Mouse (Mus musculus): ENCODE measurements around the gene Rabgap1l.
A peak's percentile ranks its signal among the peaks of the same experiment; 100 is the strongest.

Gene Rabgap1l

DNA sequence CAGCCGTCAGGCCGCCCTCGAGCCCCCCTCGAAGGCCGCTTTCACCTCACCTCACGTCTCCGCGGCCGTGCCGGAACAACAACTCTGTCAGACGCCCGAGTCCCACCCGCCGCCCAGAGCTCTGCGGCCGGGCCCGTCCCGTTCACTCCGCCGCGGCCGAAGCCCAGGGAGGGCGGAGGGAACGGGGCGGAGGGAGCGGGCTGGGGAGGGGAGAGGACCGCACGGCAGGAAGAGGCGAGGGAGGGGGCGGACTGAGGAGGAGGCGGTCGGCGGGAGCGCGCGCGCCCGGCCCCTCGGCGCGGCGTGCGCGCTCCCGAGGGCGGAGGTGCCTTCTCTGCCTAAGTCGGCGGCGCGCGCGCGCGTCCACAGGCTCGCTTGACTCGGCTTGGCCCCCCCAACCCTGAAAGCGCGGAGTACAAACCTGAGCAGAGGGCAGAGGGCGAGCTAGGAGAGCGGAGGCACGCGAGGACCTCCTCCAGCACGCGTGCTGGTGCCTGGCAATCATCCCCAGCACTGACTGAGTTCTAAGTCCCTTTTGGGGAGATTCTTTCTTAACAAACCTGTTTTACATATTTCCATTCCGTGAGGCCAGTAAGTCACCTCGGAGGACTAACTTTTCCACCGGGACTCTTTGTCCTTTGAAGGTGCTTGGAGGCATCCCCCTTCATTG, at the start of gene Rabgap1l:
Gene Rabgap1l, minus strand, starts transcription at position 526 of the 670 bp plus-strand sequence.
- DNase-seq (ENCODE audit: low read depth, low spot score), result peak; percentile 95

DNA sequence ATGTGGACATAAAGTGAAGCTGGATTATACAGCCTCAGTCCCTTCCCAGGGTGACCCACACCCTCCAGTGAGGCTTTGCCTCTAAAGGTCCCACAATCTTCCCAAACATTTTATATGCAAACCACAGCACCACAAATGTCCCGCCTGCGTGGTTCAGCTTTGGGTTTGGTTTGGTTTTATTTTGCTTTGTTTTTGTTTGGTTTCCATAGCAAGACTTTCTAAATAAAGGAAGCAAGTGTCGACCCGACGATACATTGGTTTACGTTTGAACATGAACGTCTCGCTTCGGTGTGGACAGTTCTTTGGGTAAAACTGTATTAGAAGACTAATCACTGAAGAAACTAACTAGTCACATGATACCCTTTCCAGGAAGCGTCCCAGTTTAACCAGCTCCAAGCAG, 49.6 kb upstream of the Rabgap1l start:
- no peak for DNase-seq (ENCODE audit: low read depth, low spot score)

DNA sequence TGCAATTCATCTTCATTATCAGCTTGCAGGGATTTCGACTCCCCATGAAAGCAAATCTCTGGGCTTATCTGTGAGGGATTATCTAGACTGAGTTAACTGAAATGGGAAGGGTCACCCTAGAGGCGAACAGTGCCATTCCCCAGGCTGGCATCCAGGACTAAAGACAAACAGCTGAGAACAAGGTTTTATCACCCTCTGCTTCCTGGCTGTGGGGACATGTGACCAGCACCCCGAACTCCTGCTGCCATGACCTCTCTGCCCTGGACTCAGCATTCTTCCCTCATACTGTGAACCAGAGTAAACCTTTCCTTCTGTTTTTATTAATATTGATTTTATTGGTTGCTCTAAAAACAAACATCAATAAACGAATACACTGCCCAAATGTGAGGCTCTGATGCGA, 47.6 kb upstream of the Rabgap1l start:
- no peak for DNase-seq (ENCODE audit: low read depth, low spot score)

DNA sequence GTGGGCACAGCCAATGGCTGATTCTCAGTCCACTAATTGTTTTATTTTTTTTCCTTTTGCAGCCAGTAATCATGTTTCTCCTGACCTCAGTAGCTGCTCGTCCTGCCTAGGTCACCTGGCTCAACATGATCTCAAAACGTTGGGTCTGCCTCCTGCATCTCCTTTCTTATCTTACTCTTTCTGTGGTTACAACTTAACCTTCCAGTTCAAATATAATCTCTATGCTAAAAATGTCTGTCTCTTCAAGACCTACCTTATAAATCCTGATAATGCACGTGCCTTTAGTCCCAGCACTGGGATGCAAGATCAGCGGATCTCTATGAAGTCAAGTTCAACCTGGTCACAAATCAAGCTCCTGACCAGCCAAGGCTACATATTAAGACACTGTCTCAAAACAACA, 46.1 kb upstream of the Rabgap1l start:
- no peak for DNase-seq (ENCODE audit: low read depth, low spot score)

GRCm38 (mm10) chr1:160834446-160834845, 41.4 kb upstream of the Rabgap1l start:
- no peak for DNase-seq (ENCODE audit: low read depth, low spot score)

GRCm38 (mm10) chr1:160832267-160833021, 39.4 kb upstream of the Rabgap1l start:
- no peak for DNase-seq (ENCODE audit: low read depth, low spot score)

GRCm38 (mm10) chr1:160830608-160831498, 37.8 kb upstream of the Rabgap1l start:
- no peak for DNase-seq (ENCODE audit: low read depth, low spot score)

DNA sequence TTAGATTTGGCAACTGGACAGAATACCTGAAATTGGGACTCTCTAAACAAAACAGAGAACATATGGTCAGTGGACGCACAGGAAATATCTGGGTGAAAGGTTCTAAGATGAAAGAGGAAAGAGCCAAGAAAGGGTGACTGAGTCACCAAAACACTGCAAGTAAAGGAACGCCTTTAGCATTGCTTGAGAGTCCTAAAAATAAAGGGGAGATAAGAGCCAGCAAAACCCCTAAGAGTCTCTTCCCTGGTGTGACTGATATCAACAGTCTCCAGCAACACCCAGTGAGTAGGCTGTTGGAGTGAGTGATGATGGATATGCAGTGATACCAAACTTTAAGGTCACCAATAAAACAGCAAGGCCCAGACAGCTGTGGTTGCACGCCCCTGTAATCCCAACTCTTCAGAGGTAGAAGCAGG, 32.4 kb upstream of the Rabgap1l start:
- DNase-seq (ENCODE audit: low read depth, low spot score), result no peak

DNA sequence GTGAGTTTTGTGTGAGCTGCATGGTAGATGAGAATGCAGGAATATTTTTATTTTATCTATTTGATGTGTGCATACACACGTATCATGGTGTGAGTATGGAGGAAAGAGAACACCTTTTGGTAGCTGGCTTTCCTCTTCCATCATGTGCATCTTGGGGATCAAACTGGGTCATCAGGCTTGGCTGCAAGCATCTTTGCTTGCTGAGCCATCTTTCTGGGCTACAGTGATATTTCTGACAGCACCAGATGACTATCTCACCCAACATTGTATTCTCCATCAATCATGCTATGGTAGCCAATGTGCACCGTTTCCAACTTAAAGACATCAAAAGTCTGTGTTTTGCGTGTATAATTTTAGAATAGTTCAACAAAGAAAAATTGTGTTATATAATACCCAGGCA, 30.6 kb upstream of the Rabgap1l start:
- DNase-seq (ENCODE audit: low read depth, low spot score), result no peak

GRCm38 (mm10) chr1:160814198-160814597, 21.2 kb upstream of the Rabgap1l start:
- DNase-seq (ENCODE audit: low read depth, low spot score), result no peak

DNA sequence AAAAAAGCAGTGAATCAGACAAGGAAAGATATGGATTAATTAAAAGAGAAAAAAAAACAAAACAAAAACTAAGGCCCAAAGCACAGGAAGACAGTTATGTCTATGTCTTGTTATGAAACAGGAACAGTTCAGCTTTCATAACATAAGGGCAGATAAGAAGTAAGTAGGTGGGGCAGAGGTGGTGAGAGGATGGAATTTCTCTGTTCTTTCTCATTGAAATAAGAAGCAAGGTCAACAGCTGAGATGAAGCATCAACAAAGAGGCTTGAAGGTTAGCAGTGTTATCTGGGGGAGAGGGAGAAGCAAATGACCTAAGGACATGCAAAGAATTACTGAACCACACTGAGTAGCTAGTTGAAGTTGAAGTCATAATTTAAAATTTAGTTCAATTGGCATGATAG, 19.4 kb upstream of the Rabgap1l start:
- peak; percentile 10 for DNase-seq (ENCODE audit: low read depth, low spot score)

GRCm38 (mm10) chr1:160811930-160812329, 18.9 kb upstream of the Rabgap1l start:
- DNase-seq (ENCODE audit: low read depth, low spot score), result no peak

DNA sequence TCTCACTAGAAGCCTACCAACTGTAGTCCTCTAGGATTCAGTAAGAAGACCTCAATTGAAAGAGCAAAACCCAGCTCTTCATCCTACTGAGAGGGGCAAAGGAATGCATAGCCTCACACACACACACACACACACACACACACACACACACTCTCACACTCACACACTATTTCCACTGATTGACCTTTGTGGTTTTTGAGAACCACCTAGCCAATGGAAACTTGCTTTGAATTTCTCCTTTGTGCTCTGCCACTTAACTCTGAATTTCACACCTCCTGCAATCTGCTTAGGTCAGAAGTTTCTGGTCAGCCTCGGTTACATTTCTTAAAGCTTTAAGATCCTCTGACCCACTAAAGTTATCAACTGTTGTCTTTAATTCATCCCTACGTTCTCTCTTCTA, 12.3 kb upstream of the Rabgap1l start:
- DNase-seq (ENCODE audit: low read depth, low spot score), result no peak

DNA sequence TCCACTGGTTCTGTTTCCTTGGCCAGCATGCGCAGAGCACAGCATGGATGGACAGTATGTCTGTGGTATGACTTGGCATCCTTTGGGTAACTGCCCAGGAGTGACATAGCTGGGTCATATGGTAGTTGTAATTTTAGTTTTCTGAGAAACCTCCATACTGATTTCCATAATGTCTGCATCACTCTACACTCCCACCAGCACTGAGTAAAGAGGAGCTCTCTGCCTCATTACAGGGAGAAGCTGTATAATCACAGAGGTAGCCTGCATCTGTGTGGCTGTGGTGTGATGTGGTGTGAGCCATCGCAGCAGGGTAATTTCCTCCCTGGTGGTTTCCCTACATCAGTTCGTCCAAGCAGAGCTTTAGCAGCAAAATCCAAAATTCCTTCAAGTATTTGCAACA, 7.0 kb upstream of the Rabgap1l start:
- no peak for DNase-seq (ENCODE audit: low read depth, low spot score)

DNA sequence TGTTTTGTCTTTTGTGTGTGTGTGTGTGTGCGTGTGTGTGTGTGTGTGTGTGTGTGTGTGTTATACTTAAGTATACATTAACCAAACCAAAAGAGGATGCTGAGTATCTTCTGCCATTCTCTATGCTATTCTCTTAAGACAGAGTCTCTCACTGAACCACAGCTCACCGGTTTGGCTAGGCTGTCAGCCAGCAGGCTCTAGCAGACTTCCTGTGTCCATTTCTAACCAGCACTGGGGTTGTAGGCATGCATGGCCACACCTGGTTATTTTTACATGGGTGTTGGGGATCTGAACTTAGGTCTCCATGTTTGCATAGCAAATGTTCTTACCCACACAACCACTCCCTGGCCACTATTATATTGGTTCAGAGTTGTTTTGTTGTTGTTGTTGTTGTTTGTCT, 2.0 kb upstream of the Rabgap1l start:
- no peak for DNase-seq (ENCODE audit: low read depth, low spot score)

DNA sequence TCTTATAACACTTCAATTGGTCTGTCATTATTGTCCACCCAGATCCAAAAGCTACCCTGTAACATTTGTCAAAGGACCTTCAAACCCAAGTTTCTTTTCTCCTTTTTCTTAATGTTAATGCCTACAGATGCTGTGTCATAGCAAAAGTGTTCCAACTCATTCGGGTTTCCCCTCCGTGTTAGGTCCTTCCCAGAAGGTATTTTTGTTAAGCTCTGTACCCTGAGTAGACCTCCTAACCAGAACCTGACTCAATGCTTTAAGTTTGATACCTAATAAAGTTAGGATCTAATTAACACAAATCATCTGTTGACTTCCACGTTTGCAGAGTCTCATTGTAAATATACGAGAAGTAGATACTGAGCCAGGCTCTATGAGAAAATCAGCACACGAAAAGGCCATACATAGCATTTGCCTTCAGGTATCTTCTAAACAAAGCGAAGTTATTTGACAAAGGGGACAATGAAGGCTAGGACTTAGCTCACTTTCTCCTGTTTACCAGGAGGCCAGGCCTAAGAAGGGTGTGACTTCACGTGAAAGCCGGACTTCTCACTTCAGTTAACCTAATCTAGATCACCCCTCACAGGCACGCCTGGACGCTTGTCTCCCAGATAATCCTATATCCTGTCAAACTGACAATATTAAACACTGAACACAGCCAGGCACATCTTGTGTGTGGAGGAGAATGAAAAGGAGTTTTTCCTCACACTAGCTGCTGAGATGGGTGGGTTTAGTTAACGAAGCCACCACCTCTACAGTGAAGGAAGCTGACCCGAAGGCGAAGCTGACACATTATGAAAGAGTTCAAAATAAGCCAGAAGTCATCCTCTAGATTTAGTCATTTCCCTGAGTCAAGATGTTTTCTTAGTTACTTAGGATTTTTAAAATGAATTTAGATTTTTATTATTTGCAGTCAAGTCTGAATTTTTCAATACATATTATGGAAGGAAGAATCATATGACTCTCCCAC, 1.1 kb upstream of the Rabgap1l start:
- no peak for DNase-seq (ENCODE audit: low read depth, low spot score)

GRCm38 (mm10) chr1:160792156-160792685, 790 bp downstream of the Rabgap1l start:
- peak; percentile 69 for DNase-seq (ENCODE audit: low read depth, low spot score)

GRCm38 (mm10) chr1:160791381-160792155, 1.4 kb downstream of the Rabgap1l start:
- no peak for DNase-seq (ENCODE audit: low read depth, low spot score)

- DNase-seq (ENCODE audit: low read depth, low spot score), result no peak
Observed at GRCm38 (mm10) chr1:160790630-160791029, 2.4 kb downstream of the Rabgap1l start.

- DNase-seq (ENCODE audit: low read depth, low spot score), result peak; percentile 44
Observed at GRCm38 (mm10) chr1:160789876-160790275, 3.1 kb downstream of the Rabgap1l start.
